In the genomic region with DNA sequence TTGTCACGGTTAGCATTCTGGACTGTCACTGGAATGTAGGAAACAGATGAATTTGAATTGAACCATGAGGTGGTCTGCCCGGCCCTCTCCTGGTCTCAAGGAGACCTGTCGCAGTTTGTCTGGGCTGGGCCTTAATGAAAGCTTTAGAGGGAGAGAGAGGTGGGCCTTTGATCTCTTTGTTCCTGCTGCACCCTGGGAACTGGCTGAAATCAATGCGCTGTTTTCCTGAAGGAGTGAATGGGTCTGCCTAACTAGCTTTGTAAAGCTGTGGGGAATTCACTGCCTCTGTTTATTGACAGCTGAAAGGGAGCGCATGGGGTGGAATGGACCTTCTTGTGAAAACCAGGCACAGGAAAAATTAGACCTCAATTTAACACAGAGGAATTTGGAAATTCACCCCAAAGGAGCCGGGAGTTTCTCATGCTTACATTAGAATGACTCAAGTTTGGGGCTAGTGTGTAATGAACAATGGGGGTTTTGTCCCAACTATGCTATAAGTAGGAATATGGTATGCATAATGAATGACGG, we compare ENCODE assay signal across 12 mouse cellular contexts. TPM values are rescaled to one million over a fixed set of nuclear protein-coding genes. Genes with fewer than 3 reads are reported as not detected.
DNase-seq lines count a peak whose midpoint lies in the region; ATAC-seq lines count a peak whose summit lies in the region.
"Had no signal": no experiment of that assay in that cellular context is flagged by ENCODE, and none has a peak within 500 bp of the region (broad histone marks: within the 10 kb centered on the region; RNA-seq: fewer than 3 reads in every experiment).

No protein-coding gene starts in this region.

- no peak for DNase-seq in heart, adult 18-20 months
- DNase-seq in NIH3T3 (ENCODE audit: low read depth) = peak; percentile 21
- DNase-seq in forebrain, embryonic 14.5 days (ENCODE audit: low spot score) = peak; percentile 92
- peak; percentile 95 for DNase-seq in midbrain, embryonic 11.5 days (ENCODE audit: low spot score, missing footprints)
- DNase-seq in spleen, postnatal 4 days (ENCODE audit: low spot score in 2 of 2) = no peak
- DNase-seq in thymus, postnatal 25 days = no peak
- no peak for DNase-seq in left cerebral cortex, adult 11 months (ENCODE audit: low spot score)
- DNase-seq: adrenal gland, adult 8-10 months; kidney, postnatal 10 days; thymus, postnatal 4 days had no signal

- peak overlapping the region; percentile 37; the same call in 1 of the 2 replicates for H3K27ac ChIP-seq in heart, embryonic 11.5 days (ENCODE audit: low read depth, low read length)
- H3K27ac ChIP-seq in forebrain, embryonic 14.5 days (ENCODE audit: low read depth, low read length) = peak overlapping the region; percentile 56; the same call in 1 of the 2 replicates
- H3K27ac ChIP-seq in midbrain, embryonic 11.5 days (ENCODE audit: low read depth, low read length) = peak overlapping the region; percentile 74

- no peak overlapping the region for H3K9ac ChIP-seq in heart, embryonic 11.5 days (ENCODE audit: low read depth, low read length)
- no peak overlapping the region for H3K9ac ChIP-seq in forebrain, embryonic 14.5 days (ENCODE audit: low read length)
- H3K9ac ChIP-seq in midbrain, embryonic 11.5 days (ENCODE audit: low read length) = no peak overlapping the region

- no peaks in the 10 kb centered on the region for H3K36me3 ChIP-seq in heart, embryonic 11.5 days (ENCODE audit: control insufficient read depth, insufficient read depth, low read length)
- no peaks in the 10 kb centered on the region for H3K36me3 ChIP-seq in forebrain, embryonic 14.5 days (ENCODE audit: control insufficient read depth, insufficient read depth, low read length)
- H3K36me3 ChIP-seq in midbrain, embryonic 11.5 days (ENCODE audit: control insufficient read depth, insufficient read depth, low read length) = no peaks in the 10 kb centered on the region

- H3K27me3 ChIP-seq in heart, embryonic 11.5 days (ENCODE audit: control insufficient read depth, insufficient read depth, low read length) = no peaks in the 10 kb centered on the region
- H3K27me3 ChIP-seq in forebrain, embryonic 14.5 days (replicated peaks; ENCODE audit: control insufficient read depth, insufficient read depth, low read length) = no peaks in the 10 kb centered on the region
- no peaks in the 10 kb centered on the region for H3K27me3 ChIP-seq in midbrain, embryonic 11.5 days (ENCODE audit: control insufficient read depth, insufficient read depth, low read length)

- no peak for ATAC-seq in heart, embryonic 11.5 days (replicated peaks; ENCODE audit: insufficient number of reproducible peaks, low FRiP score, low TSS enrichment)
- ATAC-seq in forebrain, embryonic 14.5 days = peak; percentile 92
- ATAC-seq in midbrain, embryonic 11.5 days (ENCODE audit: low FRiP score) = peak; percentile 94
- ATAC-seq: lung, postnatal 0 days had no signal

- peaks cover 40% of the 10 kb centered on the region for H3K4me1 ChIP-seq in heart, embryonic 11.5 days (ENCODE audit: control insufficient read depth, insufficient read depth, low read length)
- H3K4me1 ChIP-seq in forebrain, embryonic 14.5 days (ENCODE audit: control insufficient read depth, insufficient read depth, low read length) = peaks cover 30% of the 10 kb centered on the region
- H3K4me1 ChIP-seq in midbrain, embryonic 11.5 days (ENCODE audit: control insufficient read depth, insufficient read depth, low read length) = peaks cover 43% of the 10 kb centered on the region

- 45% methylated on average over 7 of the region's 7 CpGs for WGBS in heart, embryonic 11.5 days (ENCODE audit: insufficient replicate concordance)
- WGBS in forebrain, embryonic 14.5 days = under 1% methylated on average over 7 of the region's 7 CpGs
- 4% methylated on average over 7 of the region's 7 CpGs for WGBS in midbrain, embryonic 11.5 days

- no peak overlapping the region for H3K4me3 ChIP-seq in heart, embryonic 11.5 days (ENCODE audit: low read depth, low read length)
- no peak overlapping the region for H3K4me3 ChIP-seq in forebrain, embryonic 14.5 days (ENCODE audit: low read depth, low read length)
- H3K4me3 ChIP-seq in midbrain, embryonic 11.5 days (ENCODE audit: low read depth, low read length) = no peak overlapping the region

- H3K4me2 ChIP-seq in heart, embryonic 11.5 days = no peak overlapping the region
- H3K4me2 ChIP-seq in forebrain, embryonic 14.5 days (ENCODE audit: low read length) = no peak overlapping the region
- H3K4me2 ChIP-seq in midbrain, embryonic 11.5 days = no peak overlapping the region; the same call in 1 of the 2 replicates

- H3K9me3 ChIP-seq in heart, embryonic 11.5 days (replicated peaks; ENCODE audit: control insufficient read depth, low read length) = no peaks in the 10 kb centered on the region
- no peaks in the 10 kb centered on the region for H3K9me3 ChIP-seq in forebrain, embryonic 14.5 days (replicated peaks; ENCODE audit: control insufficient read depth, low read length)
- no peaks in the 10 kb centered on the region for H3K9me3 ChIP-seq in midbrain, embryonic 11.5 days (ENCODE audit: control insufficient read depth, low read length)

RNA-seq across cellular contexts. Expression of gene Plagl1, which starts 47.8 kb away (rescaled TPM):
- polyA plus RNA-seq in heart, embryonic 11.5 days (2014; fragmentation: Nextera tagmentation; extraction: Ambion mirVana) = 277 and 328 TPM in 2 replicates
- 1 to 10 TPM; 6.2 to 9.4 TPM for total RNA-seq in heart, adult 18-20 months (2021)
- 46.7 and 54.9 TPM in 2 replicates for polyA plus RNA-seq in forebrain, embryonic 14.5 days (2014; fragmentation: Nextera tagmentation; extraction: Ambion mirVana)
- polyA plus RNA-seq in midbrain, embryonic 11.5 days (2014; fragmentation: Nextera tagmentation; extraction: Ambion mirVana) = 129 and 142 TPM in 2 replicates

Comparison
In these comparisons a context has a peak if more than half of its experiments do, and no peak if none do; other contexts are left out.
1. DNase-seq: peak in NIH3T3 (single experiment), forebrain, embryonic 14.5 days (single experiment) and midbrain, embryonic 11.5 days (single experiment); none in heart, adult 18-20 months (0 of 2), spleen, postnatal 4 days (0 of 2), thymus, postnatal 25 days (single experiment) and left cerebral cortex, adult 11 months (single experiment).
2. Peak in every context shown above with its lines, with median percentiles within 50 percentile points of each other: H3K27ac ChIP-seq.